Mouse (Mus musculus) bone marrow macrophage, adult 2 months (primary cell): ENCODE measurements around the gene Tenm3.

ENCODE experiments used
- CTCF ChIP-seq: IDR thresholded peaks from 2 replicates; pipeline ENCODE4 v1.5.1; 2012; ENCODE audit warnings: low read depth, mild to moderate bottlenecking, low read length, moderate library complexity
- POLR2A ChIP-seq: IDR thresholded peaks from 2 replicates; pipeline ENCODE4 v1.6.1; 2012; ENCODE audit warnings: mild to moderate bottlenecking, low read depth, low read length, borderline replicate concordance

- TF ChIP-seq CTCF (no peak), POLR2A (no peak)
Measured at GRCm38 (mm10) chr8:48231882-48232281, 611.9 kb downstream of the Tenm3 start.
